Mouse (Mus musculus) forebrain, embryonic 16.5 days (tissue): ENCODE results near the gene Nat8f1. TPM values are rescaled to one million over a fixed set of nuclear protein-coding genes. Genes with fewer than 3 reads are reported as not detected.
A peak's percentile ranks its signal among the peaks of the same experiment; 100 is the strongest.
"Not testable (repeated sequence)": the region's sequence is repeated elsewhere in the genome, so short reads cannot be mapped to it uniquely, and the experiment has no call there.

Experiments
- ATAC-seq: fragments of 200-750 bp; cut with Nextera tagmentation; 2 replicates; pipeline ENCODE4 v1.8.0; 2017; ENCODE audit warnings: mild to moderate bottlenecking, moderate library complexity
- H3K27ac ChIP-seq: fragments of 300-500 bp; sonication (generic); 2 replicates; pipeline ENCODE4 v1.5.1; 2014; ENCODE audit warnings: low read length, control low read depth
- H3K27me3 ChIP-seq: fragments of 300-500 bp; sonication (generic); replicated peaks from 2 replicates; pipeline ENCODE4 v1.6.1; 2014; ENCODE audit warnings: low read length; ENCODE audit not compliant: control insufficient read depth, insufficient read depth
- H3K36me3 ChIP-seq: fragments of 300-500 bp; sonication (generic); 2 replicates; pipeline ENCODE4 v1.6.1; 2014; ENCODE audit not compliant: control insufficient read depth, insufficient read depth
- H3K4me1 ChIP-seq: fragments of 300-500 bp; sonication (generic); replicated peaks from 2 replicates; pipeline ENCODE4 v1.6.1; 2014; ENCODE audit warnings: low read length; ENCODE audit not compliant: control insufficient read depth, insufficient read depth
- H3K4me2 ChIP-seq: fragments of 300-500 bp; sonication (generic); 2 replicates; pipeline ENCODE4 v1.6.1; 2014; ENCODE audit warnings: mild to moderate bottlenecking, low read length, control low read depth
- H3K4me3 ChIP-seq: fragments of 300-500 bp; sonication (generic); replicated peaks from 2 replicates; pipeline ENCODE4 v1.5.1; 2014; ENCODE audit warnings: mild to moderate bottlenecking, low read length, control low read depth
- H3K9ac ChIP-seq: fragments of 300-500 bp; sonication (generic); replicated peaks from 2 replicates; pipeline ENCODE4 v1.6.1; 2014; ENCODE audit warnings: low read depth, low read length, control low read depth
- H3K9me3 ChIP-seq: fragments of 300-500 bp; sonication (generic); 2 replicates; pipeline ENCODE4 v1.6.1; 2016; ENCODE audit warnings: low read length; ENCODE audit not compliant: control insufficient read depth
- WGBS: fragments of 180-500 bp; shearing (Covaris S2); extraction: QIAGEN DNeasy Blood & Tissue Kit; methylation state at CpG from one replicate; pipeline ENCODE4 v1.1.7; 2014; 5-methylcytosine and 5-hydroxymethylcytosine counted together
- polyA plus RNA-seq: library from polyadenylated mRNA; unstranded; fragments of >200 nt; fragmentation: Nextera tagmentation; extraction: Ambion mirVana; gene quantifications from 2 replicates; pipeline ENCODE4 v1.2.1, GENCODE M21; 2015

Gene Nat8f1
- polyA plus RNA-seq = 12.3 and 12.4 TPM in 2 replicates

DNA sequence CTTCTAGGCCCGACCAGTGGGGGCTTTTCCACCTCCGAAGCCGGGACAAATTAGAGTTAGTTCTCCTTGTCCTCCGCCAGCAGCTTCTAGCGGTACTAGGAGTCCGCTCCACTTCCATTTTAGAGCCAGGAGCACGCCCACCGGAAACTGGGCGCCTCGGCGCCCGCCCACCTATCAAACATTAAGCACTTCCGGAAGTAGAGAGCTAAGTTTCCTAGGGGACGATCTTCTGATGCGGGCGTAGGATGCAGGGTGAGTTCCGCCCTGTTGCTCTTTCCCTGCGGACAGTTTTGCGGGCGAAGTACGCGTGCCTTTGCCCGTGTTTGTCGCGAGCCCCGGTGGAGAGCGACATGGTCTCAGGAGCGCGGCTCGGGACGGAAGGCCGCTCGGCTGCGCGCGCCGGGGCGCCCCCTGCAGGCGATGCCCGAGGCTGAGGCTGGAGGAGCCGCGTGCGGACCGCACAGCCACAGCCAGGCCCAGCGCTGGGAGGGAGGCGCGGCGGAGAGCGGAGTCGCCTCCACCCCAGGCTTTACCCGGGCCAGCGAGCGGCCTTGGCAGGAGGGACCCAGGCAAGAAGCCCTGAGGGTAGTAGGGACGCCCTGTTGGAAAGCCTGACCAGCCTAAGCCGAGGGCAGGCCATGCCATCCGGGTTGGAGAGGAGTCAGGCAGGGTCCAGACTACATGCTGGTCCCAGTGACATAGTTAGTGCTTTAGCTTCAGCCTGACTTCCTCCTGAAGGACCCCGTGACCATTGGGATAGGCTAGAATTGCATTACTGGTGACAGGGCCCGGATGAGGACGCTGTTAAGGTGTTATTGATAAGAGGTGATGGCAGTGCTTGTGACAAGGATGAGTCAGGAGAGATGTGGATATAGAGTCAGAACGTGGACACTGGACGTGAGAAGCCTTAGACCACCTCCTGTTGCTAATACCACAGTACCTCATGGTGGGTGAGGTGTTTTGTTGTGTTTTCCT lies at the start of gene Nat8f1:
TSS of gene Nat8f1 (minus strand) at position 149 of the 975 bp plus-strand sequence.
- H3K27me3 ChIP-seq, H3K9me3 ChIP-seq, H3K36me3 ChIP-seq: not testable (repeated sequence)
- Histone ChIP-seq H3K4me2 (peak within 1 kb of the TSS; percentile 81), H3K4me1 (peaks cover 13% of the 10 kb centered on the region), H3K9ac (peak within 1 kb of the TSS; percentile 81), H3K4me3 (peak within 1 kb of the TSS; percentile 69), H3K27ac (peak within 1 kb of the TSS; percentile 87)
- under 1% methylated on average over 57 of the region's 61 CpGs for WGBS
- ATAC-seq = peak; percentile 97

DNA sequence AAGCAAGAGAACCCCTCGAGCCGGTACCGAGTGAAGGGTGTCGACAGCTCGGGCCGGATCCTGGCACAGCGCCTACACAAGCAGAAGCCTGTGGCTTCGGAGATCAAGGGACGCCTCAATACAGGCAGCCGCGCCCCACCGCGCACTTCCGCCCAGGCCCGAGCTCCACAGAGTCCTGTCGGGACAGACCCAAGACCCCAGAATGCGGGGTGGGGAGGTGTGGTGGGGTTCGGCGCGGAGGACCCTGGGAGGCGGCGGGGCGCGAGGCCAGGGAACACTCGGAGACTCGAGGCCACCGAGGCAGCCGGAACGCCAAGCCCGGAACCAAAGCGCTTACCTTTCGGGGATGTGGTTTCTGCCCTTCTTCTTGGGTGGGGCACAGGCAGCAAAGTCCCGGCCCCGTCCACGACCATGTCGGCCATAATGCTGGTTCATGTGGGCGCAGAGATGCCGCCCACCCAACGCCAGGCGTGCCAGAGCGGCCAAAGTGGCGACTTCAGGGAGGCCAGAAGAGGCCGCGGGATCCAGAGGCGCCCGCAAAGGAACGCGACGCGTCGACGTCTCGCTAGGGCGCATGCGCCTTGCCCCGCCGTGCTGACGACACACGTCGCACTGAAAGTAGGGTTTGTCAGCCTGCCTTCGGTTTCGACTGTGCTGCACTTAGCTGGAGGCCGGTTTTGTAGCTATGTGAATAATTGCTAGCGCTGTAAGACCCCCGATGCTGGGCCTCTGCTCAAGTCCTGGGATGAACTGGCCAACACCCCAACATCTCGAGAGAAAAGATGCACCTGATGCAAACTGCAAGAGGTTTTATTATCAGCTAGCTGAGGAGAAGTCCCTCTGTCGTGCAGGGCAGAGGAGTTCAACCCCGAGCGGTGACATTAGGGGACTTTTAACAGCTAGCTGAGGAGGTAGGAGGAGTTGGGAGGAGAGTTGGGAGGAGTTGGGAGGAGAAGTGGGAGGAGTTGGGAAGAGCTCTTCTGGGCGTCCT lies 45.9 kb upstream of the Nat8f1 start, which contains the start of gene Dusp11:
TSS of gene Dusp11 (minus strand) at position 567 of the 991 bp plus-strand sequence.
- H3K4me2 ChIP-seq = peak within 1 kb of the TSS; percentile 80
- no peaks in the 10 kb centered on the region for H3K9me3 ChIP-seq
- peak within 1 kb of the TSS; percentile 81 for H3K4me3 ChIP-seq
- WGBS = under 1% methylated on average over 70 of the region's 70 CpGs
- peak within 1 kb of the TSS; percentile 95 for H3K9ac ChIP-seq
- H3K27ac ChIP-seq = peak within 1 kb of the TSS; percentile 96
- peaks cover 14% of the 10 kb centered on the region for H3K4me1 ChIP-seq
- H3K27me3 ChIP-seq = no peaks in the 10 kb centered on the region
- ATAC-seq = peak; percentile 97
- 0 out of 2 replicates have a peak, but pooled peaks cover 3% of the 10 kb centered on the region for H3K36me3 ChIP-seq

DNA sequence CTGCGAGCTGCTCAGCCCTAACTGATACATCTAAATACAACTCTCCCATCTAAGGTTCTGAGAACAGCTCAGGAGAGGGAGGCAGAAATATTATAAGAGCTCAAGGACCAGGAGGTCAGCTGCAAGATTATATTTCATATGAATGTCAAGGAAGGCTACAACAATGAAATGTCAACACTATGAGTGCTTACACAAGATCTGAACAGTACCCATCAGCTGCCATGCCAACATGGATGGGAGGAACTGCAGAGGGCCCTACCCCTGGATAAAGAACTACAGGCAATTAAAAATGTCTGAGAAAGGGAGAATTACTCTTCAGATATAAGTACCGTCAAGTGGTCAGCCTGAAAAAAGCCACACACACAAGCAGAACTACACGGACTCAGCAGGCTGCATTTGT lies 42.1 kb upstream of the Nat8f1 start:
- no peak for ATAC-seq
- no peaks in the 10 kb centered on the region for H3K9me3 ChIP-seq
- no peak overlapping the region for H3K27ac ChIP-seq
- WGBS = 83% methylated on average over 3 of the region's 3 CpGs
- H3K4me3 ChIP-seq = no peak overlapping the region
- peaks cover 14% of the 10 kb centered on the region for H3K4me1 ChIP-seq
- H3K9ac ChIP-seq = no peak overlapping the region
- H3K4me2 ChIP-seq = no peak overlapping the region
- peaks cover 21% of the 10 kb centered on the region for H3K36me3 ChIP-seq
- H3K27me3 ChIP-seq = no peaks in the 10 kb centered on the region

DNA sequence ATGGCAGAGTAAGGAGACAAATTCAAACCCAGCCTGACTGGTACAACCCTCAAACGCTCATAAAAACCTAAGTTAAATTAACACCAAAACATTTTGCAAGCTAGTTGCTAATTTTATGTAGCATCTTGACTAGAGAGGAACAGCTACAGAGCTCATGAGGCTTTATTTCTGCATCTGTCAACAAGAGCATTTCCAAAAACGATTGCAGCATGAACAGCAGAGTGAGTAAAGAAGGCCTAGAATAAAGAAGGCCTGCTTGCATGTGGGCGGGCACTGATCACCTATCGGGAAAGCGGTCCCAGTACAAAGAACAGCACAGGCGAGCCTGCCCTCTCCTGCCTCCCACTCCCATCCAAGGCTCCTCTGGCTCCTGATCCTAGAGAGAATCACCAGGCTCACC lies 33.1 kb upstream of the Nat8f1 start:
- H3K9ac ChIP-seq = no peak overlapping the region
- H3K27me3 ChIP-seq = no peaks in the 10 kb centered on the region
- peaks cover 65% of the 10 kb centered on the region for H3K36me3 ChIP-seq
- H3K4me3 ChIP-seq = no peak overlapping the region
- no peaks in the 10 kb centered on the region for H3K9me3 ChIP-seq
- ATAC-seq = no peak
- H3K4me1 ChIP-seq = no peaks in the 10 kb centered on the region
- no peak overlapping the region for H3K27ac ChIP-seq
- 83% methylated on average over 6 of the region's 6 CpGs for WGBS
- H3K4me2 ChIP-seq = no peak overlapping the region

DNA sequence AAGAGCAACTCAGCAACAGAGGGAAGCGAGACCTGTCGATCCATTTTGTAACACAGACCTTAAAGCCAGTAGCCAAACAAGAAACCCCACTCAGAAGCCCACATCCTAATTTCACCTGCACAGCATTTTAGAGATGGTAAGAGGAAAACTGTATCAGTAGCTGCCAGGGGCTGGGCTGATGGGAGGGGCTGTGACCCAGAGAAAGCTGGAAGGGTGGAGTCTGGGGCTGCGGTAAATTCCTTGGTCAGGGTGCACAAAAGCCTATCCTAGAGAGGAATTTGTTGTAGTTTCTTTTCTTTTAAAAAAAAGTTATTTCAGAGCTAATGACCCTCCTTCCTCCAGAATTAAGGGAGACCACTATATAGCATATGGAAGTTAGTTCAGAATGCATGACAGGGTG lies 27.0 kb upstream of the Nat8f1 start:
- Histone ChIP-seq H3K27me3 (no peaks in the 10 kb centered on the region), H3K36me3 (peaks cover 32% of the 10 kb centered on the region), H3K4me3 (no peak overlapping the region), H3K27ac (no peak overlapping the region), H3K9me3 (no peaks in the 10 kb centered on the region), H3K4me1 (no peaks in the 10 kb centered on the region), H3K4me2 (no peak overlapping the region), H3K9ac (no peak overlapping the region)
- ATAC-seq = no peak
- WGBS = 96% methylated on average over 3 of the region's 3 CpGs

DNA sequence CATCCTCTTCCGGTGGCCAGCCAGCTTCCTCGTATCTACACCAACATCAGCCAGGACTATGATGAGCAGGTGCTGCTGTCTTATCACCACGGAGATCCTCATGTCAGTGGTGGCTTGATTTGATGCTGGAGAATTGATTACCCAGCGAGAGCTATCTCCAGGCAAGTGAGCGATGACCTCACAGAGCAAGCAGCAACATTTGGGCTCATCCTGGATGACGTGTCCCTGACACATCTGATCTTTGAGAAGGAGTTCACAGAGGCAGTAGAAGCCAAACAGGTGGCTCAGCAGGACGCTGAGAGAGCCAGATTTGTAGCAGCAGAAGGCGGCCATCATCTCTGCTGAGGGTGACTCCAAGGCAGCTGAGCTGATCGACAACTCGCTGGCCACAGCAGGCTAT lies 23.2 kb upstream of the Nat8f1 start:
- Histone ChIP-seq H3K4me2 (no peak overlapping the region), H3K27ac (no peak overlapping the region), H3K4me1 (no peaks in the 10 kb centered on the region), H3K9me3 (no peaks in the 10 kb centered on the region), H3K36me3 (peaks cover 5% of the 10 kb centered on the region), H3K27me3 (no peaks in the 10 kb centered on the region), H3K9ac (no peak overlapping the region), H3K4me3 (no peak overlapping the region)
- no peak for ATAC-seq
- WGBS = 81% methylated on average over 10 of the region's 10 CpGs

DNA sequence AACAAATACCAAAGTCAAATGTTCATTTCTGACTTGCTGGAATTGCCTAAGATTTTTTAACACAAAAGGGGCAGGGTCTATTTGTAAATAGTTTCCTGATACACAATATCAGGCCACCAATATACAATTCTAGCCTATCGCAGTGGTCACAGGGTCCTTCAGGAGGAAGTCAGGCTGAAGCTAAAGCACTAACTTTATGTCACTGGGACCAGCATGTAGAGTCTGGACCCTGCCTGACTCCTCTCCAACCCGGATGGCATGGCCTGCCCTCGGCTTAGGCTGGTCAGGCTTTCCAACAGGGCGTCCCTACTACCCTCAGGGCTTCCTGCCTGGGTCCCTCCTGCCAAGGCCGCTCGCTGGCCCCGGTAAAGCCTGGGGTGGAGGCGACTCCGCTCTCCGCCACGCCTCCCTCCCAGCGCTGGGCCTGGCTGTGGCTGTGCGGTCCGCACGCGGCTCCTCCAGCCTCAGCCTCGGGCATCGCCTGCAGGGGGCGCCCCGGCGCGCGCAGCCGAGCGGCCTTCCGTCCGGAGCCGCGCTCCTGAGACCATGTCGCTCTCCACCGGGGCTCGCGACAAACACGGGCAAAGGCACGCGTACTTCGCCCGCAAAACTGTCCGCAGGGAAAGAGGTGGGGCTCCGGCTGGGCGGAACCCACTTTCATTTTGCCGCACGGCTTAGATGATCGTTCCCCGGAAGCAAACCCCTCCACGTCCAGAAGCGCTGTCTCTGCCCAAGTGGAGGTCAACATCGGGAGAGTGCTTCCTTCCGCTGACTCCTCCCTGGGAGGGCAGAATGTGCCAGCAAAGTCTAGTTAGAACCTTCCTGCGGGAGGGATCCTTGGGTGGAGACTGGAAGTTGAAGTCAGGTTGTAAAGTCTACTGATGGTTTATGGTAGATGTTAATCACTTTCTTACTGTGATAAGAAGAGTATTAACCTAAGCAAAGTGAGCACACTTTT lies 21.3 kb upstream of the Nat8f1 start:
- not testable (repeated sequence) for H3K36me3 ChIP-seq, H3K4me1 ChIP-seq, H3K27ac ChIP-seq, H3K9me3 ChIP-seq, H3K27me3 ChIP-seq
- Histone ChIP-seq H3K9ac (peak overlapping the region; percentile 65), H3K4me2 (peak overlapping the region; percentile 82), H3K4me3 (peak overlapping the region; percentile 52)
- peak; percentile 95 for ATAC-seq
- WGBS = 2% methylated on average over 48 of the region's 50 CpGs

DNA sequence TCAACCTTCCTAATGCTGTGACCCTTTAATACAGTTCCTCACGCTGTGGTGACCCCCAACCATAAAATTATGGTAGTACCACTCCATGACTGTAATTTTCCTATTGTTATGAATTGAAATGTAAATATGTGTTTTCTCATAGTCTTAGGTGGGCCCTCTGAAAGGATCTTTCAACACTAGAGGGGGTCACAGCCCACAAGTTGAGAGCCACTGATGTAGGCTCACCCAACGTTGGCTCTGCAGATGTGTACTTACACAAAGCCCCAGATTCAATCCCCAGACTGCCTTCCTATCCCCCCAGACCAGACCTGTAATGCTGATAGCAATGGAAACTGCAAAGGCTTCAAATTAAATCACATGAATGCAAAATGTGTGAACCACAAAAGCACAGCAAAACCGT lies 20.2 kb upstream of the Nat8f1 start:
- no peaks in the 10 kb centered on the region for H3K4me1 ChIP-seq
- no peaks in the 10 kb centered on the region for H3K27me3 ChIP-seq
- 70% methylated on average over 3 of the region's 3 CpGs for WGBS

More for the DNA sequence above, 20.2 kb upstream of the Nat8f1 start:
- no peak for ATAC-seq
- Histone ChIP-seq H3K9ac (no peak overlapping the region), H3K4me3 (no peak overlapping the region), H3K4me2 (no peak overlapping the region), H3K9me3 (no peaks in the 10 kb centered on the region), H3K27ac (no peak overlapping the region), H3K36me3 (no peaks in the 10 kb centered on the region)
